Mouse (Mus musculus): ENCODE measurements around the gene Golph3l.

GRCm38 (mm10) chr3:95645313-95646235 lies 56.8 kb downstream of the Golph3l start:
- no peak for TF ChIP-seq CTCF (IDR thresholded peaks at IDR 0.05; ENCODE audit: control insufficient read depth, insufficient read depth, insufficient read length)
- TF ChIP-seq MAX (IDR thresholded peaks at IDR 0.05): no peak
- no peak for TF ChIP-seq MYOG (IDR thresholded peaks at IDR 0.05; ENCODE audit: control insufficient read depth, extremely low read depth, insufficient read length)
- TF ChIP-seq USF1 (IDR thresholded peaks at IDR 0.05; ENCODE audit: low read depth): no peak
- TF ChIP-seq FOSL1 (IDR thresholded peaks at IDR 0.05; ENCODE audit: insufficient read depth, low read length, poor library complexity, severe bottlenecking): no peak
- TF ChIP-seq CEBPB (IDR thresholded peaks at IDR 0.05; ENCODE audit: low read depth): no peak
- TF ChIP-seq MYOD1 (IDR thresholded peaks at IDR 0.05; ENCODE audit: control insufficient read depth, insufficient read length, low read depth): no peak

Data from C2C12 (cell line).